Mouse (Mus musculus): Measurements from ENCODE around the gene Inka2.
"Not testable (repeated sequence)": the region's sequence is repeated elsewhere in the genome, so short reads cannot be mapped to it uniquely, and the experiment has no call there.

Gene Inka2

DNA sequence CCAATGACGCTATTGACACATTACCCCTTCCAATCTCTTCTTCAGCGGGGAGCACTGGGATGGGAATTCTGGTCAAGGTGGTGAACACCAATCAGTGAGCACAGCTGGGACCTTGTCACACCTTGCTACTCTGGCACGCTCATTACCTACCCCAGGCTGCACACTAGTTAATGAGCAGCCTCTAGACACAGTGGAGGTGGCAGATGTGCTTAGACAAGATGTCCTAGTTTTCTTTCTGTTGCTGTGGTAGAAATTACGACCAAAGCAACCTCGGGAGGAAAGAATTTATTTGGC, 7.3 kb upstream of the Inka2 start:
- DNase-seq: no peak

DNA sequence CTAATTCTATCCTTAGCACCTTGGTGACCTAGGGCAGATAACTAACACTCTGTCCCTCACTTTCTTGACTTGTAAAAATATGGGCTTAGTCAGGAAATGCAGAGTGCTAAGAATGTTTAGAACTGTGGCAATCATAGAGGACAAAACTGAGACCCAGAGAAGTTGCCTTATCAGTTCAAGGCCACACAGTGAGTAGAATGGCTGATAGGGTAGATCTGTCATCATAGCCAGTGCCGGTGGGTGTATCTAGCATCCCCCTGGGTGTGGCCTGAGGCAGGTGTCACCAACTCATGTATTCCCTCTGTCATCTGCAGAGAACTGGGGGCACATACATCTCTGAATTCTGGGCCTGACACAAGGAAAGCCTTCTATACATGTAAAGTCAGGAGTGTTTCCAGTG, 6.1 kb upstream of the Inka2 start:
- DNase-seq: no peak

DNA sequence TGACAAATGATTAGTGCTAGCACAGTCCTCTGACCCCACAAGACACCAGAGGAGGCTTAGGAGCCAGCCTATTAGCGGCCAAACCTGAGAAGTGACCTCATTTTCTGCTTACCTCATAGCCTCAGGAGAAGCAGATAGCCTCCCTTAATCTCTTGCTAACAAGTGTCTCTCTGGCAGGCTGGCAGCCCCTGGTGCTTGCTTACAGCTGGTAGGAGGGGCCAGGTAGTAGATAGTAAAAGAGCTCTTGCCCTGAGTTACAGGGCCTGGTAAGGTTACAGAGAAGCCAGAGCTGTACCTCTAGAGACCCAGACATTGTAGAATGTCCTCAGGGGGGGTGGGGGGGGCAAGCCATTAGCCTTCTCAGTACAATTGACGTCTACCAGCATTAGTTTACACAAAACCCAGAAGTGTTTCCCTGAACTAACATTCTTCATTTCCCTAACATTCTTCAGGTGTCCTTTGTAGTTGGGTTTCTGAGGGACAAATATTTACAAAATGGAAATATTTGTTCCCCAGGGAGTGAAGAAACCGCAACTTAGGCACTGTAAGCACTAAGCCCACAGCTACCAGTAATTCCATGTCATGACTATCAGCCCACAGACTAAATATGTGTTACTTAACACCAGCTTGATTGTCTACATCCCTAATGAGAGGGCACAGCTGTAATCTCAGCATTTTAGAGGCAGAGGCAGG, 5.0 kb upstream of the Inka2 start:
- DNase-seq: no peak

DNA sequence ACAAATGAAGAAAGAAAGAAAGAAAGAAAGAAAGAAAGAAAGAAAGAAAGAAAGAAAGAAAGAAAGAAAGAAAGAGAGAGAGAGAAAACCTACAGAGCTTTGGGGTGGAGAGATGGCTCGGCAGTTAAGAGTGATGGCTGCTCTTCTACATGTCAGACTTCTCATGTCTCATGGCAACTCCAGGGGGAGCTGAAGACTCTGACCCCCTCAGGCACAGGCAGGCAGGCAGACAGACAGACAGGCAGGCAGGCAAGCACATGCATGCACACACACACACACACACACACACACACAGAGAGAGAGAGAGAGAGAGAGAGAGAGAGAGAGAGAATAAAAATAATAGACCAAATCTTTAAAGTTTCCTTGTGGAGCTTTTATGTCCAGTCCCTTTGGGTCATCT, 3.6 kb upstream of the Inka2 start:
- not testable (repeated sequence) for DNase-seq

DNA sequence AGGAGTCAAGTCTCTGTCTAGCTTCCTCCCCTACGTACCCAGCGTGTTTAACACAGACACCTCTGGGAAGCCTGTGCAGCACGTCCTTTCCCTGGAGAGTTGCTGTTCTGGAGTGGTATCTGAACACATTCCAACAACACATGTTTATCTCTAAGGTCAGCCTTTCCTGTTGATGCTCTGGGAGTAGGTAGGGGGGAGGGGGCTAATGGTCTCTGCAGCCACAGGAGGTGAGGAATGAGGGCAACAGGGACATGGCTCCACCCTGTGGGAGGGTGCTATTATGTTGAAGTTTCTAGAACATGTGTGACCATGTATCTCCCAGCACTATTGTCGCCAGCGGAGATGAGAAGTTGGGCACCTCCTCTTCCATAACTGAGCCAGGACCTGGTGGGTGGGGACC, 3.0 kb upstream of the Inka2 start:
- no peak for DNase-seq

DNA sequence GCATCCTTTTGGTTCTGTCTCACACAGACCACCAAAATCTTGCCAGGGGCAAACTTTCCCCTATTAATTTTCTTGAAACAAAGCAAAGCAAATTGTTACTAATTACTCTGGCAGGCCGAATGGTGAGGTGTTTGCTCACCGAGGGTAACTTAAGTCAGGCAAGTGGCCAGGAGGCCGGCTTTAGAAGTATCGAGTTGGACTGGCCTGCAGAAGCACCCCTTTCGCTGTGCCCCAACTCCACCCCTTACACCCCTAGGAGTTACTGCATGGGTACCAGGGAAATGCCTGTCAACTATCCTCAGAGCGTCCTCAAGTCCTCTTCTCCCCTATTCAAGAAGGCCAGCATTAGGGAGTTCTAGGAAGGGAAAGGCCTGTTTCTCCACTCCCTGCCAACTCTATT, 828 bp upstream of the Inka2 start:
- DNase-seq: no peak

DNA sequence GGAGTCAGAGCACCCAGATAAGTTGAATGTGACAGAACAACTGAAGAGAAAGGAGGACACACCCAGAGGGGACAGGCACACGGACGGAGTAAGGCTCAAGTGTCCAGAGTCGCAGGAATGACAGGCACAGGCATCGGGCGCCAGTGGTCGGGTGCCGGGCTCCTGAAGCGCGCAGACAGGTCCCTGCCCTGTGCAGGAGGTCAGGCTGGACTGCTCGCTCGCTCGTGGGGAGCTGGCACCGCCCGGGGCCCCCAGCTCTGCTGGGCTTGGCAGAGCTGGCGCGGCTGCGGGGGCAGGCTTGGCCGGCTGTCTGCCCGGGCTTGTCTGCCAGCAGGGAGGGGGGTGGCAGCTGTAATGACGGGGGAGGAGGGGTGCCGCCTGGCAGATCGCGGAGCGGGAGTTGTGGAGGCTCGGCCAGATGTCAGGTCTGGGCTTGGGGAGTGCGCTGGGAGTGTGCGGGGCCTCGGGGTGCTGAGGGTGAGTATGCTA, 706 bp downstream of the Inka2 start:
- peak; percentile 56 to 70 for DNase-seq

DNA sequence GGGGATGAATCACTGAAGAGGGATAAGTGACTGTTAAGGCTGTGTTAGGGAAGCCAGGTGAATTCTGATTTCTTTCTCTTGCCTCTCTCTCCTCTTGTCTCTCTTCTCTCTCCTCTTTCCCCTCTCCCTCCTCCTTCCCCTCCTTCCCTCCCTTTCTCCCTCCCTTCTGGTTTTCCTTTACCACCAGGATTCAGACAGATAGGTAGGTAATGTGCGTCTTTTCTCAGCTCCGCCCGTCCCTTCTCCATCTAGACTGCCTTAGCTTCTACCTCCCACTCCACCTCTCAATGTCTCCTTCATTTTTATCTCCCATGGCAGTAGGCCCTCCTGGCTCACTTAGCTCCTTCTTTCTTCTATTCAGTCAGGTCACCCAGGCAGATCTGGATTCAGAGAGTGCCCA, 1.2 kb downstream of the Inka2 start:
- DNase-seq: no peak

DNA sequence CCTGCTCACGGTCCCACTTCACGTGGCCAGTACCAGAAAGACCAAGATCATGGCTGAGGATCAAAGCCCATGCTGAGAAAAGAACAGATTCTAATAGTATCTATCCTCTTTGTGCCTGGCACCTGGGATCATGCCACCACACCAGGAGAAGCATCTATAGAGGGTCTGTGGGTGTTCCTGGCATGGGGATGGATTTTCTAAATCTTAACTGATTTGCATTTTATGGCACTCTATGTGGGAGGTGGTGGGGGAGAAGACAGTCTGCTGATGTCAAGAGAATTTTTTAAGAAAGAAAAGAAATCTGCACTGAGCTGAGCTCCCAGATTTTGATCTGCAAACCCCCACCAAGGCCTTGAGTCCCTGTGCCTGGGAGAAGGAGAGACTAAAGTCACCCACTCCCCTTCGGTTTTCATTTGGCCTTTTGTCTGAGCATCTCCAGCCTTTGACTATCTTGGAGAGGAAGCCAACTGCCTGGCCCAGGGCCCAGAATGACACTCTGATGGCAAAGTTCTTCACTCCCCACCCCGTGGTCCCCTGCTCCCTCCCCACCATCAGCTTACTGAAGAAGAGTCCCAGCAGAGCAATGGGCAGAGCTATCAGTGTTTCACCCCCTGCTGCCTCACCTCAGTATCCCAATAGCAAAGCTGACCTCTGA, 2.1 kb downstream of the Inka2 start:
- DNase-seq: peak in 1 of 2 experiments; percentile 40

DNA sequence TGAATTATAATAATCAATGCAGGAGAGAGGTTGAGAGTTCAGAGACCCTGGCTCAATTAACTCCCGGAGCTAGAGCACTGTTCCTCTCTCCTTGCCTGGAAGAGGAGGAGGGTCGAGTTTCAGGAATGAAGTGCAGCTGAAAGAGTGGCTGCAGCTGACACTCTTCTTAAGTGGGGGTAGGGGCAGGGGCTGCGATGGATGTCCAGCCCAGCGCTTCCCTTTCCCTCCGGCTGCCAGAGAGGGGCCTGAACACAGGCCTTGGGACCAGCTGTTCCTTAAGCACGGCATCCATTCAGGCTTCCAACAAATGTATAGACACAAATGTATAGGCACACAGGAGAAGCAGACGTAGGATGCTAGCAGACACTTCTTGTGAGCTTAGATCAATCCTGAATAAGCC, 3.2 kb downstream of the Inka2 start:
- no peak for DNase-seq

DNA sequence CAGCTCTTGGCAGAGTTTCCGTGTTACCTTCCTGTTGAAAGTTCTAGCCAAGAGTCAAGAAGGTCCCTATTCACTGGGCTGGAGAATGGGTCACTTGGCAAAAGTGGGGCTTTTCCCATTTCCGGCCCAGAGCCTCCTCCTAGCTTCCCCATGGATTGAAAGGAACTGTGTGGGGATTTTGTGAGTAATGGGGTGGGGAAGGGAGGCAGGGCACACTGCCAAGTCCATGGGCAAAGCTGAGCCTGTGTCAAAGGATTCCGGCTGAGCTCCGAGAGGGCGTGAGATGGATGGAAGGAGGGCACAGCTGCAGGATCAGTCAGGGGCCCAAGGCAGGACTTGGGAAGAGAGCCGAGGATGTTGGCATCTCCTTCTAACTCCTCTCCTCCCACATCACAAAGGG, 5.8 kb downstream of the Inka2 start:
- no peak for DNase-seq

DNA sequence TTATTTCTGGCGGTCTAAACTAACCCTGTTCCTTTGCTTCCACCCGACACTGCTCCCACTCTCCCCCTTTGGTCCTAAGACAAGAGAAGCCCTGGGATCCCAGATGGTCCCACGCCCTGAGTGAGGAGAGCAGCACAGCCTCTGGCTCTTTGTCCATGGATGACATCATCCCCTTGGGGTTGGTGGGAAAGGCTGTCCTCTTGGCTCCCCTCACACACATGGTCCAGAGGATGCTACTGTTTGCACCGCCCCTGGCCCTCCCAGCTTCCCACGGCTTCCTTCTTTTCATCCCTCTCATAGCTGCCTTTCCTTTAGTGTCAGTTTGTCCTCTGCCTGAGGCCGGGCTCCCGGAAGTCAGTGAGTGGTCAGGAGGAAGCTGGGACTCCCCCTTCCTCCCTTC, 7.3 kb downstream of the Inka2 start:
- DNase-seq: no peak

DNA sequence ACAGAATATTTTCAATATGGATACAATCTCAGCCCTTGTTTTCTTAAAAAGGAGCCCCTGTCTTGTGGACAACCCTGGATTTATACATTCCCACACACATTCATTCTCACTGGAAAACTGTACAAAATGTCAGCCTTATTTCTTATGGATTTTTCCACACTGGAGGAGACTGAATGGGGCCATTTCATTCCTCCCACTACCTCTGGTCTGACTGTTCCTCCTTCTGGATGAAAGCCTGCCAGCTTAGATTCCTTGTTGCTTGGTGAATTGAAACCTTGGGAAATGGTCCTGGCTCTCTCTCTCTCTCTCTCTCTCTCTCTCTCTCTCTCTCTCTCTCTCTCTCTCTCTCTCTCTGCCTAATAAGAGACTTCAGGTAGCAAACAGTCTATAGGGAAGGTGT, 8.4 kb downstream of the Inka2 start:
- DNase-seq: no peak

DNA sequence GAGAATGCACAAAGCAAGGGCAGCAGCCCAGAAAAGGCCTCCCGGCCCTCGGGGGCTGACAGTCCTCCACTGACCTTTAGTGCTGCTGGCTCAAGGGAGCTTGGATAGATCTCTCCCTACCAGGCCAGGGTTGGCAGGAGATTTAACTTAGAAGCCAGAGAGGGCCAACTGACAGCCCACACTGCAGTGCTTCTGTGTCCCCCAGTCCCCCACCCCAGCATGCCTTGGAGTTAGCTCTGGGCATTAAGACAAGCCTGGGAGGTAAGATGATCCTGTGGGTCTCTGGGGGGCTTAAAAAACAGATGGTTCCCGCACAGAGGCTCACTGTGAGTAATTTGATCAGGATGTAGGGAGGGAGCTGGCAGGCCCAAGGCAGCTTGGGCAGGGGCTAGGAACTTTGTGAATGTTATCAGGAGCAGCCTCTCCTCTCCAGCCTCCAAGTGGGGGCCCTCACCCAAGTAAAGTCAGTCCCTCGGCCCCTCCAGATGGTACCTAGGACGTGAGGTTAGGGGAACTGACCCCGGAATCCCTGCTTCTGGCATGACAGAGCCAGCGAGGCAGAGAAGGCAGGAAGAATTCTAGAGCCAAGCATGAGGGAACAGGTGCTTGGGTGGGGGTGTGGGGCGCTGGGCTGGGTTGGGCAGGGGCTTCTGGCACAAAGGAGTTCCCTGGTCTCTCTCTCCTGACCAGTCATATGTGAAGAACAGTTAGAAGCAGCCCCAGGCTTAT, 9.9 kb downstream of the Inka2 start:
- no peak for DNase-seq

DNA sequence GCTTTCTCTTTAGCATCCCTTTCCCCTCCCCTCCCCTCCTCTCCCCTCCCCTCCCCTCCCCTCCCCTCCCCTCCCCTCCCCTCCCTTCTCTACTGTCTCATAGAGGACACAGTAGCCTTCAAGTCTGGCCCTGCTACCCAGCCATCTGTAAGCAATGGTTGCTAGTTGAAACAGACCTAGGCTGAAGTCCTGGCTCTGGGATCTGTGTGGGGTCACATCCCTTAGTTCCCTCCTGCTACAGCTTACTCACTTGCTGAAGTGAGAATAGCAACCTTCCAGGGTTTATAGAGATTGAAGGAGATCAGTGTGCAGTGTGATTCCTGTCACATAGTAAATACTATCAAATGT, 10.4 kb downstream of the Inka2 start:
- DNase-seq: no peak

DNA sequence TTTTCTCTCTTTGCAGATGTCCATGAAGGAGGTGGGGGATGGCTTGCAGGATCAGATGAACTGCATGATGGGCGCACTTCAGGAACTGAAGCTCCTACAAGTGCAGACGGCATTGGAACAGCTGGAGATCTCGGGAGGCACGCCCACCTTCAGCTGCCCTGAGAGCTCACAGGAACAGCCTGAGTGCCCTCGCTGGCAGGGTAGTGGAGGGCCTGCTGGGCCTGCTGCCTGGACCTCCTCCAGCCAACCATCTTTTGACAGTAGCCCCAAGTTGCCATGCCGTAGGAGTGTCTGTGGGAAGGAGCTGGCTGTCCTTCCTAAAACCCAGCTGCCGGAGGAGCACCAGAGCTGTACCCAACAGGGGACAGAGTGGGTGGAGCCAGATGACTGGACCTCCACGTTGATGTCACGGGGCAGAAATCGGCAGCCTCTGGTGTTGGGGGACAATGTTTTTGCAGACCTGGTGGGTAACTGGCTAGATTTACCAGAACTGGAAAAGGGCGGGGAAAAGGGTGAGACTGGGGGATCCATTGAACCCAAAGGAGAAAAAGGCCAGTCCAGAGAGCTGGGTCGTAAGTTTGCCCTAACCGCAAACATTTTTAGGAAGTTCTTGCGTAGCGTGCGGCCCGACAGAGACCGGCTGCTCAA, 12.1 kb downstream of the Inka2 start:
- no peak for DNase-seq

DNA sequence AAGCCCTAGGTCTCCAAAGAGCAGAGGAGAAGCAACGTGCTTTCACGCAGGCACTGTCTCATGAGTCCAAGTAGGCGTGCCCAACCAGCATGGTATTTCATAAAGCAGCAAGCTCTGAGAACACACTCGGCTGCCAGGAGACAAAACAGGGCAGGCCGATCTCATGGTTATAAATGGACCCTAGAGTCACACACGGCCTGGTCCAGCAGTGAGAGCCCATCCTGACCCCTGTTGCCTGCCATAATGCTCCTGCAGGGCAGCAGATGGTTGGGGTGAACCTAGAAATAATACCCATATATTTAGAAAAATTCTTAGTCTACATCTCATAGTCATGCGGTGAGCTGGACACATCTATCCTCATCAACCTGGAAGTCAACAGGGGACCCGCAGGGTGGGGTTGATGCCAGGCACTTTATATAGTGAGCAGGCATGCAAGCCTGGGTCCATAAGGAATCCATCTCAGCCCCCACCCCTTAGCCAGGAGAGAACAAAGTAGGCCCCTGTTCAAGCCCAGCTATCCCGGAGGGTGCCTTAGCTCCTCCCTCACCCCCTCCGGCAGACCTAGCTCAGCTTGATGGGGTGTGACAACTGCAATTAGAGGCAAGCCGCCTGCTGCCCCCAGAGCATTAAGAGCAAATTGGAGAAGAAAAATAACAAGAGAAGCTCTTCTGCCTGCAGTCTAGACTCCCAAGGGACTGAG, 13.6 kb downstream of the Inka2 start:
- DNase-seq: no peak

DNA sequence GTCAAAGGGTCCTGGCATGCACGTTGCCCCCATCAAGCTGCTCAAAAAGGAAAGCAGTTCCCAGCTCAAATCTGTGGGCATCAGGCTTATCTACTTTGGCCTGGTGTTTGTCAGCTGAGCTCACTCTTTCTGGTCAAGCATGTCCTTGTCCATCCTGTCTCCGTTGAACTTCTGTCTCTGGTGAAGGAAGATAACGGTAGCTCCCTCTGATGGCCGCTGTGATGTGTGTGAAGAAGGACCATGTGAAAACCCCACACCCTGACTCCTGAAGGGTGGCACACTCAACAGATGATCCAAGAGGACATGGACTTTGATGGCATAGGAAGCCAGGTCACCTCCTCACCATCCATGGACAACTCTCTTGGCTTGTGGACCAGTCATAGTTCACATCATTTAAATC, 14.3 kb downstream of the Inka2 start:
- no peak for DNase-seq

DNA sequence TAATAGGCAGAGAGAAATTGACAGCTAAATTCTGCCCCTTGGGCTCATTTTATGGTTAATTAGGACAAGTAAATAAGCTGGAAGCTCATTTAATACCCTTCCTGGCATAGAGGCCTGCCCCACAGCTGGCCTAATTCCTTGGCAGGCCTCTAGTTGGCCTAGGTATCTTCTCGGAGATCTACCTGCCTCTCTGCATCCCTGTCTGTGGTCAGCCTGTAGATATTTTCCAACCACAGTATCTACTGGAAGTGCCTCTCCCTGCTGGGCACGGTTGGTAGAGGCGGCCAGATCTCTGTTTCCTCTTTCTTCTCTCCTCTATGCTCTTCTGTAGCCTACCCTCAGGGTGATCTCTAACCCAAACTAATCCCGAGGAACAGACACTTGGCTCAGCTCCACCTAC, 15.6 kb downstream of the Inka2 start:
- DNase-seq: no peak

DNA sequence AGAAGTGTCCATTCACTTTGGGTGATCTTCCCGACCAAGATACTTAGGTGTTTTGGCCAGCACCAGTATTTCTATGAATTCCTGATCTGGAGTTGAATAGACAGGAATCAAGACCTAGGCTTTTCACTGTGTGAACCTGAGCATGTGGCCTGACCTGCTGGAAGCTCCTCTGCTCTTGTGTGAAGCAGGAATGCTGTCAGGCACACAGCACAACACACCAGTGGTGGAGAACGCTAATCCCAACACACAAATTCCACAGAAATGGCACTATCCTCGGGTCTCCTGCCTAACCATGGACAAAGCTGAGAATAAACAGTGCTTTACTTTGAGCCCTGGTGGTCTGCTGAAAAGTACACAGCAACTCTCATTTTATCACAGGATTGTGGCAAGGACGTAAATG, 16.1 kb downstream of the Inka2 start:
- no peak for DNase-seq

DNA sequence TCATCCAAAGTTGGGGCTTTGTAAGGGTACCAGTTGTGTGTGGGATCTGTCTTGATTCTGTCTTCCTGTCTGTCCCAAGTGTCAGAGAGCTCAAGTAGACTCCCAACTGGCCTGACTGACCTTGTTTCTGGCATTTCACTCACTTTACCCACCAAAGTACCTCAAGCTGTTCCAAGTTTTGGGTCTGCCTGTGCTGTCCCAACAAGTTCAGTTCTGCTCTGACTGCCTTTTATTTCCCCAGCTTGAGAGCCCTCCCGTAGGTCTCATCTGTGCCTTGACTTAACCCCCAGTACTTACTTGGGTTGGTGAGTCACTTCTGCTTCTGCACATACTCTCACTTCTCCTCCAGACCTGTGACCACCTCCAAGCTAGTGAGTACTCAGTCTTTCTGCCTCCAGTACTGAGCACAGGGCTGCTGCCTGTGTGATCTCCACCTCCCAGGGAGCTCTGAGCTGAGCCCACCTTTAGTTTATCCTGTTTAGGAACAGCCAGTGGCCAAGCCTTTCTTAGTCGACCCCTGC, 17.3 kb downstream of the Inka2 start:
- DNase-seq: no peak

DNA sequence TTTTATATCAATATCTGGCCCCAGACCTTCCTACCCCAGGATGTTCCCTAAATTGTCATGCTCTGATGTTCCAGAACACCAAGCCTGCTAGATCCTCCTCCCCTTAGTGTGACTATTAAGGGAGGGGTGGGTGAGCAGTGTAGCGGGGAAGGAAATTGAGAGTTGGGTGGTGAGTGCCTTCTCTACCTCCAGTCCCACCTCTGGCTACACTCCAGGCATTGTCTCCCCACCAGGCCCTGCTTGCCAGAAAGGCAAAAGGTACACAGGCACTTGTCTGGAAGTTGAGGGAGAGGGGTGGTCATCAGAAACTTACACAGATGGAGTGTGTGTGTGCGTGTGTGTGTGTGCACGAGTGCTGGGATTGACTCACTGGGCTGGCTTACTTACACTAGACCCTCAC, 18.1 kb downstream of the Inka2 start:
- no peak for DNase-seq

DNA sequence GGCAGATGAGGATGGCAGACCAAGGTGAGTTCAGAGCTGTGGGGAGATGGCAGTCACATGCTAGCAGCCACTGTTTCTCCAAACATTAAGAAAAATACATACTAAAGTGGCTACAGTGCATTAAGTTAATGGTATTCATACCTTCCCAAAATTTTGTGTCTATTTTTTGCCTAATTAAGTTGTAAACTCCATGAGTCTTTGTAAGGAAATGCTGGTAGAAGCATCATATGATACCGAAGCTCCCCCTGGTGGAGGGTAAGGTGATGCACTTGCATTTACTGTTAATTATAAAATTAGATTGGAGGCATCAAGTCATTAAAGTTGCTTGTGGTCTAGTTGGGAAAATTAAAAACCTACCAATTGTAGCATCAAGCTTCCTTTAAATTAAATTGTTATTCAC, 21.6 kb downstream of the Inka2 start:
- DNase-seq: peak; percentile 67 to 70
